Mouse (Mus musculus): ENCODE data around the gene Fbxo27. TPM values are rescaled to one million over a fixed set of nuclear protein-coding genes. Genes with fewer than 3 reads are reported as not detected.

Gene Fbxo27
- polyA plus RNA-seq, 1 experiment from 2014 or later, result 11.1 TPM

- Histone ChIP-seq H3K27ac (ENCODE audit: low read length) (no peak within 1 kb of the TSS), H3K9me3 (ENCODE audit: control insufficient read depth, low read length) (no peaks in the 10 kb centered on the region), H3K36me3 (ENCODE audit: control insufficient read depth, insufficient read depth) (no peaks in the 10 kb centered on the region), H3K27me3 (replicated peaks; ENCODE audit: control insufficient read depth, insufficient read depth, low read length) (no peaks in the 10 kb centered on the region), H3K9ac (replicated peaks; ENCODE audit: low read depth, low read length) (peak within 1 kb of the TSS; percentile 68), H3K4me2 (ENCODE audit: low read length) (peak within 1 kb of the TSS; percentile 89), H3K4me1 (replicated peaks; ENCODE audit: control insufficient read depth, insufficient read depth, low read length) (peaks cover 10% of the 10 kb centered on the region), H3K4me3 (replicated peaks; ENCODE audit: low read length) (peak within 1 kb of the TSS; percentile 50)
- 2% methylated on average over 36 of the region's 36 CpGs for WGBS
- ATAC-seq, result peak; percentile 52
Measured at GRCm38 (mm10) chr7:28716590-28717281, 24.1 kb downstream of the Fbxo27 start, which contains the start of gene Fbxo17. Fbxo17 (plus strand) TSS chr7:28716804.

GRCm38 (mm10) chr7:28717726-28718125, 25.1 kb downstream of the Fbxo27 start:
- no peak overlapping the region for H3K27ac ChIP-seq (ENCODE audit: low read length)
- H3K27me3 ChIP-seq (replicated peaks; ENCODE audit: control insufficient read depth, insufficient read depth, low read length), result no peaks in the 10 kb centered on the region
- H3K4me3 ChIP-seq (replicated peaks; ENCODE audit: low read length), result no peak overlapping the region
- no peaks in the 10 kb centered on the region for H3K9me3 ChIP-seq (ENCODE audit: control insufficient read depth, low read length)
- H3K4me1 ChIP-seq (replicated peaks; ENCODE audit: control insufficient read depth, insufficient read depth, low read length), result peaks cover 10% of the 10 kb centered on the region
- H3K36me3 ChIP-seq (ENCODE audit: control insufficient read depth, insufficient read depth), result no peaks in the 10 kb centered on the region
- ATAC-seq, result no peak
- no peak overlapping the region for H3K4me2 ChIP-seq (ENCODE audit: low read length)
- no peak overlapping the region for H3K9ac ChIP-seq (replicated peaks; ENCODE audit: low read depth, low read length)
- WGBS, result 87% methylated on average over 10 of the region's 10 CpGs

GRCm38 (mm10) chr7:28719159-28719558, 26.5 kb downstream of the Fbxo27 start:
- ATAC-seq, result no peak
- H3K9ac ChIP-seq (replicated peaks; ENCODE audit: low read depth, low read length), result no peak overlapping the region
- no peaks in the 10 kb centered on the region for H3K27me3 ChIP-seq (replicated peaks; ENCODE audit: control insufficient read depth, insufficient read depth, low read length)
- H3K36me3 ChIP-seq (ENCODE audit: control insufficient read depth, insufficient read depth), result no peaks in the 10 kb centered on the region
- WGBS, result 70% methylated on average over 4 of the region's 4 CpGs
- H3K27ac ChIP-seq (ENCODE audit: low read length), result no peak overlapping the region
- peaks cover 10% of the 10 kb centered on the region for H3K4me1 ChIP-seq (replicated peaks; ENCODE audit: control insufficient read depth, insufficient read depth, low read length)
- H3K9me3 ChIP-seq (ENCODE audit: control insufficient read depth, low read length), result no peaks in the 10 kb centered on the region
- no peak overlapping the region for H3K4me2 ChIP-seq (ENCODE audit: low read length)
- no peak overlapping the region for H3K4me3 ChIP-seq (replicated peaks; ENCODE audit: low read length)

GRCm38 (mm10) chr7:28719650-28720049, 27.0 kb downstream of the Fbxo27 start:
- no peak overlapping the region for H3K4me2 ChIP-seq (ENCODE audit: low read length)
- H3K9ac ChIP-seq (replicated peaks; ENCODE audit: low read depth, low read length), result no peak overlapping the region
- WGBS, result 87% methylated on average over 2 of the region's 2 CpGs
- peaks cover 10% of the 10 kb centered on the region for H3K4me1 ChIP-seq (replicated peaks; ENCODE audit: control insufficient read depth, insufficient read depth, low read length)
- no peaks in the 10 kb centered on the region for H3K27me3 ChIP-seq (replicated peaks; ENCODE audit: control insufficient read depth, insufficient read depth, low read length)
- ATAC-seq, result no peak
- H3K4me3 ChIP-seq (replicated peaks; ENCODE audit: low read length), result no peak overlapping the region
- H3K36me3 ChIP-seq (ENCODE audit: control insufficient read depth, insufficient read depth), result no peaks in the 10 kb centered on the region
- no peaks in the 10 kb centered on the region for H3K9me3 ChIP-seq (ENCODE audit: control insufficient read depth, low read length)
- H3K27ac ChIP-seq (ENCODE audit: low read length), result no peak overlapping the region

GRCm38 (mm10) chr7:28720753-28721537, 28.3 kb downstream of the Fbxo27 start:
- Histone ChIP-seq H3K9ac (replicated peaks; ENCODE audit: low read depth, low read length) (no peak overlapping the region), H3K36me3 (ENCODE audit: control insufficient read depth, insufficient read depth) (no peaks in the 10 kb centered on the region), H3K27ac (ENCODE audit: low read length) (no peak overlapping the region), H3K27me3 (replicated peaks; ENCODE audit: control insufficient read depth, insufficient read depth, low read length) (no peaks in the 10 kb centered on the region), H3K4me2 (ENCODE audit: low read length) (no peak overlapping the region), H3K4me1 (replicated peaks; ENCODE audit: control insufficient read depth, insufficient read depth, low read length) (peaks cover 10% of the 10 kb centered on the region), H3K4me3 (replicated peaks; ENCODE audit: low read length) (no peak overlapping the region), H3K9me3 (ENCODE audit: control insufficient read depth, low read length) (no peaks in the 10 kb centered on the region)
- no peak for ATAC-seq
- WGBS, result 82% methylated on average over 3 of the region's 3 CpGs

- Histone ChIP-seq H3K4me2 (ENCODE audit: low read length) (no peak overlapping the region), H3K27ac (ENCODE audit: low read length) (no peak overlapping the region), H3K4me1 (replicated peaks; ENCODE audit: control insufficient read depth, insufficient read depth, low read length) (no peaks in the 10 kb centered on the region; the same call in 1 of the 2 replicates), H3K9me3 (ENCODE audit: control insufficient read depth, low read length) (no peaks in the 10 kb centered on the region), H3K27me3 (replicated peaks; ENCODE audit: control insufficient read depth, insufficient read depth, low read length) (no peaks in the 10 kb centered on the region), H3K9ac (replicated peaks; ENCODE audit: low read depth, low read length) (no peak overlapping the region), H3K4me3 (replicated peaks; ENCODE audit: low read length) (no peak overlapping the region), H3K36me3 (ENCODE audit: control insufficient read depth, insufficient read depth) (no peaks in the 10 kb centered on the region)
- 97% methylated on average over 7 of the region's 7 CpGs for WGBS
- no peak for ATAC-seq
Measured at GRCm38 (mm10) chr7:28722079-28722478, 29.4 kb downstream of the Fbxo27 start.

GRCm38 (mm10) chr7:28724613-28725012, 32.0 kb downstream of the Fbxo27 start:
- WGBS, result 100% methylated on average over 2 of the region's 2 CpGs
- no peaks in the 10 kb centered on the region for H3K27me3 ChIP-seq (replicated peaks; ENCODE audit: control insufficient read depth, insufficient read depth, low read length)
- no peak overlapping the region for H3K4me3 ChIP-seq (replicated peaks; ENCODE audit: low read length)
- no peaks in the 10 kb centered on the region for H3K36me3 ChIP-seq (ENCODE audit: control insufficient read depth, insufficient read depth)
- H3K27ac ChIP-seq (ENCODE audit: low read length), result no peak overlapping the region
- no peak overlapping the region for H3K9ac ChIP-seq (replicated peaks; ENCODE audit: low read depth, low read length)
- no peaks in the 10 kb centered on the region for H3K9me3 ChIP-seq (ENCODE audit: control insufficient read depth, low read length)
- no peak overlapping the region for H3K4me2 ChIP-seq (ENCODE audit: low read length)
- no peaks in the 10 kb centered on the region; the same call in 1 of the 2 replicates for H3K4me1 ChIP-seq (replicated peaks; ENCODE audit: control insufficient read depth, insufficient read depth, low read length)
- no peak for ATAC-seq

GRCm38 (mm10) chr7:28726600-28726999, 34.0 kb downstream of the Fbxo27 start:
- Histone ChIP-seq H3K27ac (ENCODE audit: low read length) (no peak overlapping the region), H3K9me3 (ENCODE audit: control insufficient read depth, low read length) (peaks cover 5% of the 10 kb centered on the region), H3K4me3 (replicated peaks; ENCODE audit: low read length) (no peak overlapping the region; the same call in 1 of the 2 replicates), H3K4me1 (replicated peaks; ENCODE audit: control insufficient read depth, insufficient read depth, low read length) (no peaks in the 10 kb centered on the region; the same call in 1 of the 2 replicates), H3K4me2 (ENCODE audit: low read length) (peak overlapping the region; percentile 42), H3K9ac (replicated peaks; ENCODE audit: low read depth, low read length) (no peak overlapping the region), H3K36me3 (ENCODE audit: control insufficient read depth, insufficient read depth) (no peaks in the 10 kb centered on the region), H3K27me3 (replicated peaks; ENCODE audit: control insufficient read depth, insufficient read depth, low read length) (no peaks in the 10 kb centered on the region)
- peak; percentile 78 for ATAC-seq
- WGBS, result 6% methylated on average over 14 of the region's 14 CpGs

- Histone ChIP-seq H3K4me2 (ENCODE audit: low read length) (no peak overlapping the region), H3K36me3 (ENCODE audit: control insufficient read depth, insufficient read depth) (no peaks in the 10 kb centered on the region), H3K4me3 (replicated peaks; ENCODE audit: low read length) (no peak overlapping the region), H3K27me3 (replicated peaks; ENCODE audit: control insufficient read depth, insufficient read depth, low read length) (no peaks in the 10 kb centered on the region), H3K27ac (ENCODE audit: low read length) (no peak overlapping the region), H3K9me3 (ENCODE audit: control insufficient read depth, low read length) (peaks cover 5% of the 10 kb centered on the region), H3K4me1 (replicated peaks; ENCODE audit: control insufficient read depth, insufficient read depth, low read length) (peaks cover 2% of the 10 kb centered on the region; the same call in 1 of the 2 replicates), H3K9ac (replicated peaks; ENCODE audit: low read depth, low read length) (no peak overlapping the region)
- 59% methylated on average over 10 of the region's 10 CpGs for WGBS
- no peak for ATAC-seq
Measured at GRCm38 (mm10) chr7:28727649-28728340, 35.1 kb downstream of the Fbxo27 start.

All from forebrain, embryonic 16.5 days (tissue).